Mouse (Mus musculus) small intestine, adult 2 months (tissue): ENCODE measurements around the gene Cwc27.

Experiments used
- CTCF ChIP-seq: fragments of 200-500 bp; IDR thresholded peaks from 2 replicates; pipeline ENCODE4 v1.5.1; 2012; ENCODE audit warnings: low read depth, mild to moderate bottlenecking, control low read depth, inconsistent platforms, low read length, moderate library complexity, mixed read lengths; ENCODE audit not compliant: insufficient replicate concordance, insufficient read length; ENCODE audit errors: extremely low read depth
- POLR2A ChIP-seq: fragments of 200-500 bp; IDR thresholded peaks from 2 replicates; pipeline ENCODE4 v1.6.1; 2012; ENCODE audit warnings: low read depth, mild to moderate bottlenecking, control low read depth, inconsistent platforms, low read length, moderate library complexity

- no peak for TF ChIP-seq POLR2A
- no peak for TF ChIP-seq CTCF
Observed at GRCm38 (mm10) chr13:104608516-104608915, 208.4 kb downstream of the Cwc27 start.
